ENCODE assay signal across 17 mouse cellular contexts in genomic region chr9:58276346-58276745, GRCm38 (mm10). TPM values are rescaled to one million over a fixed set of nuclear protein-coding genes. Genes with fewer than 3 reads are reported as not detected.
DNase-seq lines count a peak whose midpoint lies in the region; ATAC-seq and TF ChIP-seq lines count a peak whose summit lies in the region.
"Had no signal": no experiment of that assay in that cellular context is flagged by ENCODE, and none has a peak within 500 bp of the region (broad histone marks: within the 10 kb centered on the region; RNA-seq: fewer than 3 reads in every experiment).

No protein-coding gene starts in this region.

- H3K4me3 ChIP-seq in lung, postnatal 0 days (ENCODE audit: low read depth, low read length) = no peak overlapping the region
- no peak overlapping the region for H3K4me3 ChIP-seq in lung, adult 2 months (replicated peaks; ENCODE audit: extremely low read depth, low read depth, low read length)
- H3K4me3 ChIP-seq: embryonic facial prominence, embryonic 15.5 days; forebrain, embryonic 15.5 days; heart, embryonic 12.5 days; hindbrain, embryonic 13.5 days; left cerebral cortex, adult 2 months; limb, embryonic 15.5 days had no signal

- no peak for ATAC-seq in lung, postnatal 0 days
- ATAC-seq: forebrain, embryonic 15.5 days; intestine, postnatal 0 days had no signal

- no peaks in the 10 kb centered on the region for H3K27me3 ChIP-seq in lung, postnatal 0 days (replicated peaks; ENCODE audit: insufficient read depth, low read length)
- H3K27me3 ChIP-seq: embryonic facial prominence, embryonic 15.5 days; forebrain, embryonic 15.5 days; heart, embryonic 12.5 days; limb, embryonic 15.5 days had no signal

- no peak overlapping the region for H3K9ac ChIP-seq in lung, postnatal 0 days (replicated peaks; ENCODE audit: low read depth)
- H3K9ac ChIP-seq: embryonic facial prominence, embryonic 15.5 days; forebrain, embryonic 15.5 days; heart, embryonic 12.5 days; hindbrain, embryonic 13.5 days; limb, embryonic 15.5 days had no signal

- H3K4me1 ChIP-seq in lung, postnatal 0 days (ENCODE audit: insufficient read depth, low read depth, low read length) = peaks cover 15% of the 10 kb centered on the region
- peaks cover 13% of the 10 kb centered on the region for H3K4me1 ChIP-seq in lung, adult 2 months (ENCODE audit: control insufficient read depth, insufficient read depth, low read length)
- H3K4me1 ChIP-seq: hindbrain, embryonic 13.5 days had no signal

- H3K36me3 ChIP-seq in lung, postnatal 0 days (ENCODE audit: insufficient read depth, low read length) = no peaks in the 10 kb centered on the region
- H3K36me3 ChIP-seq: embryonic facial prominence, embryonic 15.5 days; forebrain, embryonic 15.5 days; G1E; heart, embryonic 12.5 days; hindbrain, embryonic 13.5 days; limb, embryonic 15.5 days had no signal

- H3K4me2 ChIP-seq in lung, postnatal 0 days (replicated peaks; ENCODE audit: low read depth, low read length) = no peak overlapping the region
- H3K4me2 ChIP-seq: forebrain, embryonic 15.5 days; hindbrain, embryonic 13.5 days had no signal

- no peak for TF ChIP-seq EP300 in lung, postnatal 0 days (IDR thresholded peaks at IDR 0.05)

- WGBS in lung, postnatal 0 days = 60% methylated on average over 5 of the region's 5 CpGs
- 64% methylated on average over 5 of the region's 5 CpGs for WGBS in lung, adult 2 months

- peak overlapping the region; percentile 93 for H3K27ac ChIP-seq in lung, postnatal 0 days (ENCODE audit: low read length)

- DNase-seq in lung, postnatal 0 days (ENCODE audit: low spot score) = no peak
- DNase-seq in lung, adult 2 months = no peak
- DNase-seq in NIH3T3 (ENCODE audit: low read depth) = peak; percentile 84
- DNase-seq in kidney, adult 9 months = peak; percentile 81
- DNase-seq in adrenal gland, postnatal 10 days = no peak
- no peak for DNase-seq in ovary, postnatal 10 days (ENCODE audit: low spot score)
- no peak for DNase-seq in retina, postnatal 1 day
- DNase-seq: cerebellum, postnatal 36 days; right cerebral cortex, postnatal 25 days had no signal

- no peak for TF ChIP-seq POLR2A in lung, adult 2 months (IDR thresholded peaks at IDR 0.05; ENCODE audit: borderline replicate concordance, extremely low read depth, low read depth, low read length)

- no peaks in the 10 kb centered on the region for H3K9me3 ChIP-seq in lung, postnatal 0 days (ENCODE audit: low read length)
- H3K9me3 ChIP-seq: embryonic facial prominence, embryonic 15.5 days; forebrain, embryonic 15.5 days; G1E; heart, embryonic 12.5 days; hindbrain, embryonic 13.5 days; limb, embryonic 15.5 days had no signal

- TF ChIP-seq CTCF in lung, postnatal 0 days (IDR thresholded peaks at IDR 0.05) = no peak
- TF ChIP-seq CTCF in lung, adult 2 months (IDR thresholded peaks at IDR 0.05; ENCODE audit: insufficient read depth, low read length) = no peak

RNA-seq across cellular contexts. Expression of gene Stoml1, which starts 23.4 kb away (rescaled TPM):
- polyA plus RNA-seq in lung, postnatal 0 days (2015; fragmentation: Nextera tagmentation; extraction: Ambion mirVana) = 30.8 and 34.3 TPM in 2 replicates
- polyA plus RNA-seq in lung, adult 2 months (2012; rRNA removed) = 38.8 and 52.2 TPM in 2 replicates
- 10 to 100 TPM; 14.6 to 22.4 TPM for total RNA-seq in adrenal gland, postnatal 10 days (2021)

RNA-seq across cellular contexts. Expression of gene Pml, which starts 26.8 kb away (rescaled TPM):
- polyA plus RNA-seq in lung, postnatal 0 days (2015; fragmentation: Nextera tagmentation; extraction: Ambion mirVana) = 6.4 and 6.8 TPM in 2 replicates
- 24.0 and 29.6 TPM in 2 replicates for polyA plus RNA-seq in lung, adult 2 months (2012; rRNA removed)
- total RNA-seq in adrenal gland, postnatal 10 days (2021) = 10 to 100 TPM; 21.8 to 25.6 TPM

RNA-seq across cellular contexts. Expression of gene Loxl1, which starts 36.6 kb away (rescaled TPM):
- polyA plus RNA-seq in lung, postnatal 0 days (2015; fragmentation: Nextera tagmentation; extraction: Ambion mirVana) = 121 and 122 TPM in 2 replicates
- 231 and 235 TPM in 2 replicates for polyA plus RNA-seq in lung, adult 2 months (2012; rRNA removed)
- total RNA-seq in adrenal gland, postnatal 10 days (2021) = 10 to 100 TPM; 49.1 to 49.2 TPM
- total RNA-seq: G1E had no signal
- polyA plus RNA-seq: G1E had no signal

Comparison
In these comparisons a context has a peak if more than half of its experiments do, and no peak if none do; other contexts are left out.
1. DNase-seq: peak in NIH3T3 (single experiment) and kidney, adult 9 months (single experiment); none in lung, postnatal 0 days (single experiment), lung, adult 2 months (single experiment), adrenal gland, postnatal 10 days (single experiment), ovary, postnatal 10 days (single experiment) and retina, postnatal 1 day (single experiment).